Mouse (Mus musculus): ENCODE results near the gene Ccpg1. TPM values are rescaled to one million over a fixed set of nuclear protein-coding genes. Genes with fewer than 3 reads are reported as not detected.

The Ccpg1 gene
- polyA plus RNA-seq, 1 experiment: 28.1 TPM

DNA sequence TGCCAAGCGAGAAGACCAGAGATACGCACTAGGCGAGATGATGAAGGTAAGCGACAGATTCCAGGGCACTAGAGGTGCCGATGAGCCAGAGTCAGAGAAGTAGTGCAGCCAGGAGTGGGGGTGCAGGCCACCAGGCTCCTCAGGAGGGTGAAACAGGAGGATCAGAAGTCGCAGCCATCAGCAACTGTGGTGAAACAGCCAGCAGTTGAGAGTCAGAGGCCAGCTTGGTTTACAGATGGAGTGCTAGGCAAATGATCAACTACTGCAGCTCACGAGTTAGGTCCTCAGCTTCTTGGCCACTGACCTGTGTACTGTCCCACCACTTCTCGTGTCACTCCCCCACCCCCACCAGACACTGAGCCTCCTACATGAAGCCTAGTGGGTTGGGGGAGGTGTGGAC lies 23.9 kb upstream of the Ccpg1 start:
- Histone ChIP-seq H3K4me1 (ENCODE audit: control insufficient read depth, insufficient read depth, low read length) (no peaks in the 10 kb centered on the region), H3K4me3 (replicated peaks; ENCODE audit: extremely low read depth, low read depth, low read length) (no peak overlapping the region)
- TF ChIP-seq POLR2A (IDR thresholded peaks at IDR 0.05; ENCODE audit: borderline replicate concordance, extremely low read depth, low read depth, low read length): no peak
- TF ChIP-seq CTCF (IDR thresholded peaks at IDR 0.05; ENCODE audit: insufficient read depth, low read length): no peak
- WGBS: 60% methylated on average over 8 of the region's 8 CpGs
- no peak for DNase-seq

DNA sequence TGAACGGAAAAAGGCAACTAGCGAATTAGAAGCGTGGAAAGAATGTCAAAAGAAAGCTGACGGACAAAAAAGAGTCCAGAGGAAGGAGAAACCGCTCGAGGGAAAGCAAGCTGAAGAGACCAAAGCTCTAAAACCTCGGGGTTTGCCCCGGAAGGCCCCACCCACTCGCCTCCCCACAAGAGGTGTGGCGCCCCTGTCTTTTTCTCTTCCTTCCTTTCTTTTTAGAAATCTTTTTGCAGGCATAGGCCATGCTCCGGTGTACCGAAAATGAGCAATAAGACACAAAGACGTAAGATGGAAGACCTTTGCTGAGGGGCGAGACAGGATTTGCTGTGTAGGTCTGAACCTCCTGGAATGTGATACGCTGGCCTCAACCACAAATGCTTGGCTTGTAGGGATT lies 23.3 kb upstream of the Ccpg1 start:
- WGBS: 70% methylated on average over 15 of the region's 15 CpGs
- TF ChIP-seq CTCF (IDR thresholded peaks at IDR 0.05; ENCODE audit: insufficient read depth, low read length) (no peak), POLR2A (IDR thresholded peaks at IDR 0.05; ENCODE audit: borderline replicate concordance, extremely low read depth, low read depth, low read length) (no peak)
- no peak for DNase-seq
- no peaks in the 10 kb centered on the region for H3K4me1 ChIP-seq (ENCODE audit: control insufficient read depth, insufficient read depth, low read length)
- no peak overlapping the region for H3K4me3 ChIP-seq (replicated peaks; ENCODE audit: extremely low read depth, low read depth, low read length)

DNA sequence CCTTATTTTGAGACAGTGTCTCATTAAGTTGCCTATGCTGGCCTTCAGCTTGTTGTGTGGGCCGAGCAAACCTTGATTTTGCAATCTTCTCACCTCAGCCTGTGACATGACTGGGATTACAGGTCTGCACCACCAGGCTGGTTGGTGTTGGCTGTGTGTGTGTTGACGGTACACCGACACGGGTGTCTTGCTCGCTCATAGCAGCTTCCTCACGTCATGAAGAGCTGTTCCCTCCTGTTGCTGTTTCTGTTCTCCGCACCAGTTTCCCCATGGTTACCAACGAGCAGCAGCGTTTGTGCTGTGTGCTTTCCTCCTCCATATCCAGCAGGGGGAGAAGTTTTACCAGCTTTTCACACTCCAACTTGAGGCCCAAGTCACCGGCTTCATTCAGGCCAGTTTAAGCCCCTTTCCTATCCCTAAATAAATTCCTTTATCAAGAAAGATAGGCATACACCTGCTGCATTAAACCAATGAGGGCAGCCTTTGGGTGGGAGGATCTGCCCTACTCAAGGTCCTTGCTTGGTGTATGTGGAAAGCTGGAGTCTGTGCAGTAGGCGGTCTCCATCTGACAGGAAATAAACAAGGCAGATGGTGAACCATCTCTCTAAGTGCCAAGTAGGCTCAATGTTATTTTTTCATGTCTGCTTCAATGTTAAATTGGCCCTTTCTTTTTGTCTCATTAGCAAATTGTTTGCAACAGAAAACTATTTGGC lies 16.7 kb upstream of the Ccpg1 start:
- peak overlapping the region; percentile 33 for H3K4me3 ChIP-seq (replicated peaks; ENCODE audit: extremely low read depth, low read depth, low read length)
- peaks cover 2% of the 10 kb centered on the region for H3K4me1 ChIP-seq (ENCODE audit: control insufficient read depth, insufficient read depth, low read length)
- TF ChIP-seq CTCF (IDR thresholded peaks at IDR 0.05; ENCODE audit: insufficient read depth, low read length) (peak; percentile 71), POLR2A (IDR thresholded peaks at IDR 0.05; ENCODE audit: borderline replicate concordance, extremely low read depth, low read depth, low read length) (no peak)
- 17% methylated on average over 11 of the region's 11 CpGs for WGBS
- DNase-seq: peak; percentile 45

DNA sequence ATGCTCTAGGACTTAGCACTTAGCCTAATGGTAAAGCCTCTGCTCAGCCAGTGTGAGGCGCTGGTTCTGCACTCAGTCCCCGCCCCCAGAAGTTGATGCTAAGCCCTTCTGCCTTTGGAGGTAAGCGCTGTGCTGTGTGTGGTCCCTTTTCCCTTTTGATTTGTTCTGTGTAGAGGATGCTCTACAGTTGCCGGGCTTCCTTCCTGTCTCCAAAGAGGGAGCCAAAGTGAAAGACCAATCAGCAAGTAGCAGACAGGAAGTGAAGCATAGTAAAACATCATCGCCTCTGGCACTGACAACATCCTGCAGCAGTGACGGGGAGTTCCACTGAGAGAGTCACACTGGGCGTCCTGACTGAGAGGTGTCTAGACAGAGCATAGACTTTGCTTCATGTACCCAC lies 15.4 kb upstream of the Ccpg1 start:
- DNase-seq: no peak
- TF ChIP-seq CTCF (IDR thresholded peaks at IDR 0.05; ENCODE audit: insufficient read depth, low read length) (no peak), POLR2A (IDR thresholded peaks at IDR 0.05; ENCODE audit: borderline replicate concordance, extremely low read depth, low read depth, low read length) (no peak)
- Histone ChIP-seq H3K4me1 (ENCODE audit: control insufficient read depth, insufficient read depth, low read length) (peaks cover 2% of the 10 kb centered on the region), H3K4me3 (replicated peaks; ENCODE audit: extremely low read depth, low read depth, low read length) (no peak overlapping the region)
- 48% methylated on average over 7 of the region's 7 CpGs for whole genome bisulfite sequencing

DNA sequence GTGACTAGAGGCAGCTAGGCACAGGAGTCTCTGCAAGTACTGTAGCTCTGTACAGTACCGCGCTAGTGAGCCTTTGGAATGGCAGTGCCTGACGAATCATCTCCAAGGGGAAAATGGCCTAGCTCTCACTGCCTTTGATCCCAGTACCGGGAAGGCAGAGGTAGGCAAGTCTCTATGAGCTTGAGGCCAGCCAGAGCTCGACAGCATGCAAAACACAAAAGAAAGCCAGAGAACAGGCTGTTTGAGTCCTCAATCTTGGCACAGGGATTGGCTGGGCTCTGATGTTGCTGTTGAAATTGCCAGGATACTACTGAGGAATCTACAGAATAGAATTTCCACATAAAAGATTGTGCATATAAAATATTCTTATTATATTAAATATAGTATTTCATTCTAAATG lies 12.8 kb upstream of the Ccpg1 start:
- Histone ChIP-seq H3K4me3 (replicated peaks; ENCODE audit: extremely low read depth, low read depth, low read length) (no peak overlapping the region), H3K4me1 (ENCODE audit: control insufficient read depth, insufficient read depth, low read length) (peaks cover 2% of the 10 kb centered on the region)
- 82% methylated on average over 5 of the region's 5 CpGs for WGBS
- TF ChIP-seq POLR2A (IDR thresholded peaks at IDR 0.05; ENCODE audit: borderline replicate concordance, extremely low read depth, low read depth, low read length) (no peak), CTCF (IDR thresholded peaks at IDR 0.05; ENCODE audit: insufficient read depth, low read length) (no peak)
- no peak for DNase-seq

DNA sequence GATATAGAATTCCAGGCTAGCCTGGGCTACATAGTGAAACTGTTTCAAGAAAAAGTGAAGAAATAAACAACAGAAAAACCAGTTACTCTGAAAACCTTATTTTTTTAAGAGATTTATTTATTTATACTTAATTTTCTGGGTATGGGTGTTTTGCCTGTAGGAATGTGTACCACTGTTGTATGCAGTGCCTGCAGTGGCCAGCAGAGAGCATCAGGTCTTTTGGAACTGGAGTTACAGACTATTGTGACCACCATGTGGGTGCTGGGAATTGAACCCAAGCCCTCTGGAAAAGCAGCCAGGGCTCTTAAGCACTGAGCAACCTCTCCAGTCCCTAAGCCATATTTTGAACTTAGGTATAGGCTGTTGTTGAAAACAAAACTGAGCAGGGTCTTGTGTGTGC lies 12.2 kb upstream of the Ccpg1 start:
- TF ChIP-seq CTCF (IDR thresholded peaks at IDR 0.05; ENCODE audit: insufficient read depth, low read length) (no peak), POLR2A (IDR thresholded peaks at IDR 0.05; ENCODE audit: borderline replicate concordance, extremely low read depth, low read depth, low read length) (no peak)
- peaks cover 2% of the 10 kb centered on the region for H3K4me1 ChIP-seq (ENCODE audit: control insufficient read depth, insufficient read depth, low read length)
- no peak for DNase-seq
- H3K4me3 ChIP-seq (replicated peaks; ENCODE audit: extremely low read depth, low read depth, low read length): no peak overlapping the region

DNA sequence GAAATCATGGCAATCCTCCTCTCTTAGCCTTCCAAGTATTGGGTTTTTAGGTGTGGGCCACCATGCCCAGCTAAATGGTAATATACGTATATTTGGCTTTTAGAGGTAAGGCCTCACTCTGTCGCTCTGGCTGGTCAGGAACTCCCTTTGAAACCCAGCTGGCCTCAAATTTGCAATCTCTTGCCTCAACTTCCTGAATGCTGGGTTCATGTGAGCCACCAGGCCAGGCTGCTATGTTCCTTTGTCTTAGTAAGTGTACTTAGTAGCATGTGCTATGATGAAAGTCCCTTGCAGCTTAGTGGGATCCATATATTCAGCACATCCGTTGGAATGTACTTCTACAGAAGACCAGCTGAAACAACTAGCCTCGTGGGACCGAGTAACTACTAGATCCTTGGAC lies 10.5 kb upstream of the Ccpg1 start:
- WGBS: 83% methylated on average over 5 of the region's 5 CpGs
- Histone ChIP-seq H3K4me1 (ENCODE audit: control insufficient read depth, insufficient read depth, low read length) (no peaks in the 10 kb centered on the region; the same call in 1 of the 2 replicates), H3K4me3 (replicated peaks; ENCODE audit: extremely low read depth, low read depth, low read length) (no peak overlapping the region)
- TF ChIP-seq CTCF (IDR thresholded peaks at IDR 0.05; ENCODE audit: insufficient read depth, low read length) (no peak), POLR2A (IDR thresholded peaks at IDR 0.05; ENCODE audit: borderline replicate concordance, extremely low read depth, low read depth, low read length) (no peak)
- no peak for DNase-seq

DNA sequence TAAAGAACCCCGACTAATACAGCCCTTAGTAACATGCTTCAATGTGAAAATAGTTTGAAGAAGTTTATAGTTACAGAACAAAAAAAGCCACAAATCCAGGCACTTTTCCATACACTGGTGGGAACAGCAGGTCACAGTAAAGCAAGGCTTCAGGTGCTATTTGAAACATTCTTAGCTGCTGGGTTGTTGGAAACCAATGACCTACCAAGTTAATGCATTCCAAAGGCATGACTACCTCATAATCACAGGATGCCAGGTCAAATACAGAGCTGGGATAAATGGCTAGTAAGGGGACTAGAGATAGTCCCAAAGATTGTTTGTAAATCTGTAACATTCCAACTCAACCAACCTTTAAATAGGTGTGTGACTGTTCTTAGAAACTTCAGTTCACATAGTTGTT lies 10.0 kb upstream of the Ccpg1 start:
- Histone ChIP-seq H3K4me1 (ENCODE audit: control insufficient read depth, insufficient read depth, low read length) (no peaks in the 10 kb centered on the region; the same call in 1 of the 2 replicates), H3K4me3 (replicated peaks; ENCODE audit: extremely low read depth, low read depth, low read length) (no peak overlapping the region)
- WGBS: 84% methylated on average over 1 of the region's 1 CpGs
- no peak for TF ChIP-seq CTCF (IDR thresholded peaks at IDR 0.05; ENCODE audit: insufficient read depth, low read length)
- no peak for TF ChIP-seq POLR2A (IDR thresholded peaks at IDR 0.05; ENCODE audit: borderline replicate concordance, extremely low read depth, low read depth, low read length)
- no peak for DNase-seq

DNA sequence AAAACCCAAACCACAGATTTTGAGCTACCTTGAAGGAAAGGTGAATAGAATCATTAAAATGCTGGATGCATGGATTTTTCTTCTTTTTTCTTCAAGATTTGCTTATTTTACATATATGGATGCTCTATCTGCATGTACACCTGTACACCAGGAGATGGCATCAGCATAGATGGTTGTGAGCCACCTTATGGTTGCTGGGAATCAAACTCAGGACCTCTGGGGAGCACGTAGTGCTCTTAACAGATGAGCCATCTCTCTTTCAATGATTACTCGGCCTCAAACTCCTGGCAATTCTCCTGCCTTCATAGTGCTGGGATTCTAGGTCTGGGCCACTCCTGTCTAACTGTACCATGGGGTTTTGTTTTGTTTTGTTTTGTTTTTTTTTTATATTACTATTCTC lies 2.2 kb upstream of the Ccpg1 start:
- Histone ChIP-seq H3K4me1 (ENCODE audit: control insufficient read depth, insufficient read depth, low read length) (peaks cover 7% of the 10 kb centered on the region), H3K4me3 (replicated peaks; ENCODE audit: extremely low read depth, low read depth, low read length) (no peak overlapping the region)
- TF ChIP-seq POLR2A (IDR thresholded peaks at IDR 0.05; ENCODE audit: borderline replicate concordance, extremely low read depth, low read depth, low read length) (no peak), CTCF (IDR thresholded peaks at IDR 0.05; ENCODE audit: insufficient read depth, low read length) (no peak)
- WGBS: 59% methylated on average over 2 of the region's 2 CpGs
- DNase-seq: no peak

DNA sequence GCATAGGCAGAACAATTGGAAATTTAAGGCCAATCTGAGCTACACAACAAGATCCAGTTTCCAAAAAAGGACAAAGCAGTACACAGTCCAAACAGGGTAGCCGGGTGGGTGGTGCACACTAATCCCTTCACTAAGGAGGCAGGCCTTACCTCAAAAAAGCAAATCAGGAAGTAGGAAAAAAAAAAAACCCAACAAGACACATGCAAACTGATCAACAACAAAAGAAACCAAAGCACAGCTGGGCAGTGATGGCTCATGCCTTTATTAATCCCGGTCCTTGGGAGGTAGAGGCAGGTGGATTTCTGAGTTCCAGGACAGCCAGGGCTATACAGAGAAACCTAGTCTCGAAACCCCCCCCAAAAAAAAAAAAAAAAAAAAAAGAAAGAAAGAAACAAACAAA lies 2.5 kb downstream of the Ccpg1 start:
- TF ChIP-seq CTCF (IDR thresholded peaks at IDR 0.05; ENCODE audit: insufficient read depth, low read length): no peak
- no peak for TF ChIP-seq POLR2A (IDR thresholded peaks at IDR 0.05; ENCODE audit: borderline replicate concordance, extremely low read depth, low read depth, low read length)
- Histone ChIP-seq H3K4me1 (ENCODE audit: control insufficient read depth, insufficient read depth, low read length) (peaks cover 9% of the 10 kb centered on the region), H3K4me3 (replicated peaks; ENCODE audit: extremely low read depth, low read depth, low read length) (no peak overlapping the region)
- 52% methylated on average over 3 of the region's 3 CpGs for WGBS
- DNase-seq: no peak
